Mouse (Mus musculus) stomach, postnatal 0 days (tissue): ENCODE data around the gene Erg. TPM values are rescaled to one million over a fixed set of nuclear protein-coding genes. Genes with fewer than 3 reads are reported as not detected.

Experiments
- ATAC-seq: fragments of 200-750 bp; cut with Nextera tagmentation; 2 replicates; pipeline ENCODE4 v1.8.0; 2017; ENCODE audit not compliant: low FRiP score, low TSS enrichment
- DNase-seq: peaks from one replicate; pipeline ENCODE4 v3.0.0-alpha.2; 2016; ENCODE audit warnings: low spot score
- H3K27ac ChIP-seq: fragments of 300-500 bp; sonication (generic); replicated peaks from 2 replicates; pipeline ENCODE4 v1.5.1; 2014; ENCODE audit warnings: mild to moderate bottlenecking, control low read depth
- H3K27me3 ChIP-seq: fragments of 300-500 bp; sonication (generic); 2 replicates; pipeline ENCODE4 v1.6.1; 2014; ENCODE audit warnings: low read length; ENCODE audit not compliant: control insufficient read depth, insufficient read depth
- H3K36me3 ChIP-seq: fragments of 300-500 bp; sonication (generic); 2 replicates; pipeline ENCODE4 v1.6.1; 2014; ENCODE audit warnings: low read length, mixed read lengths; ENCODE audit not compliant: control insufficient read depth, insufficient read depth
- H3K4me1 ChIP-seq: fragments of 300-500 bp; sonication (generic); replicated peaks from 2 replicates; pipeline ENCODE4 v1.6.1; 2014; ENCODE audit warnings: antibody characterized with exemption; ENCODE audit not compliant: control insufficient read depth, insufficient read depth
- H3K4me2 ChIP-seq: fragments of 300-500 bp; sonication (generic); replicated peaks from 2 replicates; pipeline ENCODE4 v1.6.1; 2014; ENCODE audit warnings: low read depth, mild to moderate bottlenecking, control low read depth, moderate library complexity
- H3K4me3 ChIP-seq: fragments of 300-500 bp; sonication (generic); 2 replicates; pipeline ENCODE4 v1.5.1; 2014; ENCODE audit warnings: low read depth, low read length, control low read depth
- H3K9ac ChIP-seq: fragments of 300-500 bp; sonication (generic); 2 replicates; pipeline ENCODE4 v1.6.1; 2014; ENCODE audit warnings: mild to moderate bottlenecking, low read length, control low read depth, mixed read lengths
- H3K9me3 ChIP-seq: fragments of 300-500 bp; sonication (generic); 2 replicates; pipeline ENCODE4 v1.6.1; 2016; ENCODE audit warnings: low read length; ENCODE audit not compliant: control insufficient read depth
- CTCF ChIP-seq: IDR thresholded peaks from 2 replicates; pipeline ENCODE4 v1.5.1; 2016; ENCODE audit warnings: antibody characterized with exemption, low read depth, mild to moderate bottlenecking, moderate library complexity
- EP300 ChIP-seq: optimal IDR thresholded peaks from 2 replicates; pipeline ENCODE3; 2016; ENCODE audit warnings: antibody characterized with exemption
- WGBS: fragments of 180-500 bp; shearing (Covaris S2); extraction: QIAGEN DNeasy Blood & Tissue Kit; methylation state at CpG from one replicate; pipeline ENCODE4 v1.1.7; 2014; 5-methylcytosine and 5-hydroxymethylcytosine counted together
- polyA plus RNA-seq: library from polyadenylated mRNA; unstranded; fragments of >200 nt; fragmentation: Nextera tagmentation; extraction: Ambion mirVana; gene quantifications from 2 replicates; pipeline ENCODE4 v1.2.1, GENCODE M21; 2015

Erg gene
- polyA plus RNA-seq, 1 experiment from 2014 or later = 2.1 TPM

DNA sequence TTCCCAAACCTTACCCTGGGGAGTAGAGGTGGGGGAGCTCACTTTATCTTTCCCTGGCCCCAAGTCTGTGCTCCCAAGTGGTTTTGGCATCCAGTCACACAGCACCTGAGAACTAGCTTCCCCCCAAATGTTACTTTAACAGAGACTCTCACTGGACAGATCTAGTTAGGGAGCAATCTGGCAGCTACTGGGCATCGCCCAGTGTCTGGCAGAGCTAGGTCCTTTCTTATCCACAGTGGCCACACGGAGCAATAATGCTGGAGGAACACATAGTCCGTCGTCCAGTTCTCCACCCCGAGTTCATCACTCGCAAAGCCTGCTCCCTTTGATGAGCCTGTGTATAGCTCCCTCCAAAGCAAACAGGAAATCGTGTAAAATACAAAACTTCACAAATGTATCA, 124.5 kb downstream of the Erg start:
- no peaks in the 10 kb centered on the region for H3K9me3 ChIP-seq
- no peak for DNase-seq
- ATAC-seq = no peak
- H3K4me3 ChIP-seq = no peak overlapping the region
- no peak overlapping the region for H3K27ac ChIP-seq
- WGBS = 77% methylated on average over 7 of the region's 7 CpGs
- H3K36me3 ChIP-seq = no peaks in the 10 kb centered on the region
- TF ChIP-seq EP300 (no peak), CTCF (no peak)
- no peaks in the 10 kb centered on the region for H3K27me3 ChIP-seq
- H3K4me1 ChIP-seq = no peaks in the 10 kb centered on the region
- H3K4me2 ChIP-seq = no peak overlapping the region
- no peak overlapping the region for H3K9ac ChIP-seq

- ATAC-seq = no peak
These were observed 126.1 kb downstream of the Erg start for GRCm38 (mm10) chr16:95460336-95460735.

GRCm38 (mm10) chr16:95459325-95459691, 127.1 kb downstream of the Erg start:
- Histone ChIP-seq H3K9ac (no peak overlapping the region), H3K9me3 (no peaks in the 10 kb centered on the region), H3K4me3 (no peak overlapping the region), H3K27ac (0 out of 2 replicates have a peak overlapping the region, but pooled peaks have one; percentile 8), H3K27me3 (no peaks in the 10 kb centered on the region), H3K4me2 (no peak overlapping the region), H3K4me1 (no peaks in the 10 kb centered on the region), H3K36me3 (no peaks in the 10 kb centered on the region)
- WGBS = 75% methylated on average over 5 of the region's 5 CpGs
- DNase-seq (no peak), ATAC-seq (no peak)
- TF ChIP-seq EP300 (no peak), CTCF (no peak)

More at GRCm38 (mm10) chr16:95460336-95460735, 126.1 kb downstream of the Erg start:
- Histone ChIP-seq H3K9ac (no peak overlapping the region), H3K4me1 (no peaks in the 10 kb centered on the region), H3K9me3 (no peaks in the 10 kb centered on the region), H3K4me3 (no peak overlapping the region), H3K27me3 (no peaks in the 10 kb centered on the region), H3K4me2 (no peak overlapping the region), H3K36me3 (no peaks in the 10 kb centered on the region), H3K27ac (no peak overlapping the region)
- WGBS = 87% methylated on average over 2 of the region's 2 CpGs
- DNase-seq = no peak
- TF ChIP-seq EP300 = no peak
- no peak for TF ChIP-seq CTCF

DNA sequence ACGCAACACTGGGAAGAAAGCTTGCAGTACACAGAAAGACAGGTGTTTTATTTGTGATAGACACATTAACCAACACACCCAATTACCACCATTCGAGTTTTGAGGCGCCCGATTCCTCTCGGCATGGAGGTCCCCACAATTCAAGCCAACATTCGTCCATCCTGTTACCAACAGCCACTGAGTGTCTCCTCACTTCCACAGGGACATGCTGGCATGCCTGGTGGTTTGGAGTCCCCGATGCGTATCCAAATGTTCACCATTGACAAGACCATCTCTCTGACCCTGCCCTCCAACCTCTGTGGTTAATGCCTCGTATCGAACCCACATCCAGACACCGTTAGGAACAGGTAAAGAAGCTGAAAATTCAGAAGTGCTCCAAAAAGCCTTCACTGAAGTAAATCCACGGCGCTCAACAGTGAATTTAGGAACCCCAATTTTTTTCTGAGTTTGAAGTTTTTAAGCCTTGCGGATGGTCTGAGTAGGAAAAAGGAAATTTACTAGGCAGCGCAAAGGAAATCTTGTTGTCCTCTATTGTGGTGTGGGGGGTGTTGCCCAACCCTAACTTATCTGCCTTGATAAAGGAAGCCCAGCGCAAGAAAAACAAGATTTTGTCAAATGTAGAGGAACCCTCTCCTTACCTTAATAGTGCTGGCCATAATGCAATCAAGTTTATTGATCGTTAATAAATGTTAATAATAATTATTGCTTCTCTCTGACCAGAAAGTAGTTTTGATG, 127.6 kb downstream of the Erg start:
- no peak overlapping the region for H3K4me2 ChIP-seq

GRCm38 (mm10) chr16:95457006-95457405, 129.4 kb downstream of the Erg start:
- ATAC-seq (no peak), DNase-seq (no peak)
- 0 out of 2 replicates have a peak overlapping the region, but pooled peaks have one; percentile 12 for H3K4me3 ChIP-seq
- no peaks in the 10 kb centered on the region for H3K9me3 ChIP-seq
- no peaks in the 10 kb centered on the region for H3K4me1 ChIP-seq
- no peak overlapping the region for H3K9ac ChIP-seq
- H3K27ac ChIP-seq = no peak overlapping the region
- no peak for TF ChIP-seq CTCF
- no peaks in the 10 kb centered on the region for H3K27me3 ChIP-seq
- 75% methylated on average over 3 of the region's 3 CpGs for WGBS
- H3K36me3 ChIP-seq = no peaks in the 10 kb centered on the region
- no peak overlapping the region for H3K4me2 ChIP-seq

More for the DNA sequence above, 127.6 kb downstream of the Erg start:
- ATAC-seq (no peak), DNase-seq (no peak)
- Histone ChIP-seq H3K36me3 (no peaks in the 10 kb centered on the region), H3K4me3 (peak overlapping the region; percentile 19; the same call in 1 of the 2 replicates), H3K9me3 (no peaks in the 10 kb centered on the region), H3K9ac (no peak overlapping the region), H3K4me1 (no peaks in the 10 kb centered on the region), H3K27me3 (no peaks in the 10 kb centered on the region), H3K27ac (no peak overlapping the region)
- no peak for TF ChIP-seq EP300
- TF ChIP-seq CTCF = no peak
- 84% methylated on average over 17 of the region's 17 CpGs for WGBS

DNA sequence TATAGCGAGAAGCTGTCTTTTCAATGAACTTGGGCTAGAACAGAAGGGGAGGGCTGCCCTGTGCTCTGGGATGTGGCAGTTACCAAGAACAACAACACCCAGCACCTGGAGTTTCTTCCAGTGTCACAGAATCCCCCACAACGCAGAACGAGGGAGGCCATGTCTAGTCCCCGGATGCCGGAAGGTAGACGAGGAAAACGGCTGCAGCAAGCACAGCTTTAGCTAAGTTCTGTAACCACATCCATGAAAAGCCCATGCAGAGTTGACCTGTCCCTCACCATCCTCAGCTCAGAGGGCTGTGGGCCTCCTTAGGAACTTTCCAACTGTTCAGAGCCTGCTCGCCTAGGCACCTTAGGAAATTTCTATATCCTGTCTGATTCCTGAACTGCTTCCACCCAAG, 130.5 kb downstream of the Erg start:
- Histone ChIP-seq H3K4me1 (no peaks in the 10 kb centered on the region), H3K4me2 (no peak overlapping the region; the same call in 1 of the 2 replicates), H3K4me3 (no peak overlapping the region), H3K9ac (no peak overlapping the region), H3K27ac (no peak overlapping the region), H3K9me3 (no peaks in the 10 kb centered on the region), H3K27me3 (no peaks in the 10 kb centered on the region), H3K36me3 (no peaks in the 10 kb centered on the region)
- WGBS = 80% methylated on average over 8 of the region's 8 CpGs
- TF ChIP-seq EP300 = no peak
- no peak for TF ChIP-seq CTCF
- DNase-seq (no peak), ATAC-seq (no peak)
